Mouse (Mus musculus) frontal cortex, adult (tissue): Measurements from ENCODE around the gene Lrrc41.
A peak's percentile ranks its signal among the peaks of the same experiment; 100 is the strongest.

ENCODE experiments used
- ATAC-seq: cut with Nextera tagmentation; 2 replicates; pipeline ENCODE4 v1.9.2; 2017; ENCODE audit warnings: mild to moderate bottlenecking, moderate library complexity, mixed read lengths; ENCODE audit not compliant: low TSS enrichment

Lrrc41 gene

DNA sequence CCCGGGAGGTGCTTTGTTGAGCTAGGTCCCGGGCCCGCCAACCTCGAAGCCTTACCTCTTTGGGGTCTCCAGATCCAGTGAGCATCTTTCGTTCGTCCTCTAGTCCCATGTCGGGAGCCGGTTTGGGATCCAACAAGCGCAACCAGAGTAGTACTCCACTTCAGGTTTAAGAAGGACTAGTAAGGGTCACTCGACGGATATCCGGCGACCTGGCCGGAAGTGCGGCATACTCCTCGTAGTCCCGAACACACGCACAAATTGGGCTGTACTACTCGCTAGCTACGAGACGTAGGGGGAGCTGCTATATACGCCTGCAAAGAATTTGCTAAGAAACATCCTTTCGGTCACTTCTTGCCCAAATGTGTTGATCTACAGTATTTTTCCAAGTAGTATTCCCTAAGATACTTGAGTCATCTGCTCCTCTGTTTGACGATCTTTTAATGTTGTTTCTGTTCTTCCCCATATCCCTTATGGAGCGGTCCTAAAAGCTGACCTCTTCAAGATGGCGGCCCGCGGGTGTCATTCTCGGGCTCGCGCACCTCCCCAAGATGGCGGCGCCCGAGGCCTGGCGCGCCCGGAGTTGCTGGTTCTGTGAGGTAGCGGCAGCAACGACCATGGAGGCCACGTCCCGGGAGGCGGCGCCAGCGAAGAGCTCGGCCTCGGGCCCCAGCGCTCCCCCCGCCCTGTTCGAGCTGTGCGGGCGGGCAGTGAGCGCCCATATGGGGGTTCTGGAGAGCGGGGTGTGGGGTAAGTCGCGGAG is at the start of gene Lrrc41, which contains the start of gene Uqcrh:
Lrrc41 (plus strand) TSS at position 409 of the 760 bp plus-strand sequence.
Uqcrh (minus strand) TSS at position 211 of the 760 bp plus-strand sequence.
- ATAC-seq, result peak; percentile 86

DNA sequence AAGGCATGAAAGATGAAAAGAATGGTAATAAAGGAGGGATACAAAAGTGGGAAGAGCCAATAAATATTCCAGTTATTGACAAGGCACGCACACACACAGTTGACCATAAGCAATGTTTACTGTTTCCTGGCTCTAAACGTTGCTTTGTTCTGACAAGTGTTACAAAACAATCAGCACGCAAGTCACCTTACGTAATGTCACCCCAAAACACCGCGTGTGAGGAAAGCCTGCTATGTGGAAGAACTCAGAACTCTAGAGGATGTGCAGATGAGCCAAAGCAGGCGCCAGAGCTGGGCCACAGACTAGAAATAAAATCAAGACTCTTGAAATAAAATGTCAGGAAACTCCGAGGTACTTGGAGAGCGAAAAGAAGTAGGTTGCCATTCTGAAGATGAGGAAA is 42.2 kb upstream of the Lrrc41 start:
- ATAC-seq, result peak; percentile 42

DNA sequence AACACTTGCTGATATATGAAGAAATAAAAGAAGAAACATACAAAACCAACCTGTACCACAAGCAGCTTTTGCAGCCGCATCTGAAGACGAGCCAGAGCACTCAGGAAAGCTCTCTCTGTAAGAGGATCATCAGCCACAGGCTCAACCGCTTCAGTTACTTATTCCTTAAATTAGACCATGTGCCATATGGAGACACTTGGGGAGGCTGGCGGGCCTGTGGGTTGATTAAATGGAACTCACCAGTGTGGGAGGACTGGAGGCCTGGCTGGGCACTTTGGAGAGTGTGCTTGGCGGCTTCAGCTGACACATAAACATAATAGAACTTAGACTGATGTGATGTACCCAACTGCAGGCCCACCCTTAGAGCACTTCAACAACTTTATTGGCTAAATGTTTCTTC is 41.7 kb upstream of the Lrrc41 start:
- ATAC-seq, result peak; percentile 96

DNA sequence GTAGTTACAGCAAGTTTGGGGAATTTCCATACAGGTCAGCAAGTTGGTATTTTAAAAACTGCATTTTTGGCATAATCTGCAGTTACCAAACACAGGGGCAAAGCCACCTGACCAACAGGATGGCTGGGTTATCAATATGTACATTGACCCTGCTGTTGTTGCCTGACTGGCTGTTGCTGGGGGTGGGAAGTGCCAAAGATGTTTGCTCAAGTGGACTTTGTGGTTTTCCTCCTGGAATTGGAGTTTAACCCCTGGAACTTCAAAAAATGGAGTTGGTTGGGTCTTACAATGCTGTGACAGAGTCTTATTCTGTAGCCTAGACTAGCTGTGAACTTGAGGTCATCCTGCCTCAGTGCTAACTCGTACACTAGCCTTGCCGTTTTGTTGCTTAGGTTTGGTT is 34.6 kb upstream of the Lrrc41 start:
- no peak for ATAC-seq

DNA sequence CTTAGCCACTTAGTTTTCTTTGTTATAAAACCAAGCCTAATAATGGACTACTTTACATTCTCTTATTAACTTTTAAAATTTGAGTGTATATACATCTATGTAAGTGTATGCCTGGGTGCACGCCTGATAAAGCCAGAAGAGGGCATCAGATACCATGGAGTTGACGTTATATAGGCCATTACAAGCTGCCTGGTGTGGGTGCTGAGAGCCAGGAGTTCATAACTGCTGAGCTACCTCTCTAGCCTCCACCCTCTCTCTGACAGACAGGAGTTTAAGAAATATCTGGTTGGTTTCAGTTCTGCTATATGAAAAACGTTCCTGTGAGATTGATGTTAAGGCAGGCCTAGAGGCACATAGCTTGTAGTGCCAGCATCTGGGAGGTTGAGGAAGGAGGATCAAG is 32.9 kb upstream of the Lrrc41 start:
- ATAC-seq, result no peak

DNA sequence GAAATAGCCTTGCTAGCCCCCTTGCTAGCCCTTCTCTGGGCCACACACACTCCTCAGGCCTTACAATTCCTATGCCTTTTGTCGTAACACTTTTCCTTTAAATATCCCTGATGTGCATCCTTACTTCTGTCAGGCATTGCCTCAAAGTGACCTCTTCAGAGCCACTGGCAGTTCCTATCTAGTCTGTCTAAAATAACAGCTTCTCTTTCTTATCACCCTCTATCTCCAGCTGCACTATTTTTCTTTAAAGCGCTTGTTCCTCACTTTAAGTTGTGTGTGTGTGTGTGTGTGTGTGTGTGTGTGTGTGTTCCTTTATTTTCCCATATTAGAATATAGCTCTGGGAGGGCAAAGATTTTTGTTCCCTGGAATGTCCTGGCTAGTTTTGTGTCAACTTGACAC is 28.5 kb upstream of the Lrrc41 start:
- no peak for ATAC-seq

DNA sequence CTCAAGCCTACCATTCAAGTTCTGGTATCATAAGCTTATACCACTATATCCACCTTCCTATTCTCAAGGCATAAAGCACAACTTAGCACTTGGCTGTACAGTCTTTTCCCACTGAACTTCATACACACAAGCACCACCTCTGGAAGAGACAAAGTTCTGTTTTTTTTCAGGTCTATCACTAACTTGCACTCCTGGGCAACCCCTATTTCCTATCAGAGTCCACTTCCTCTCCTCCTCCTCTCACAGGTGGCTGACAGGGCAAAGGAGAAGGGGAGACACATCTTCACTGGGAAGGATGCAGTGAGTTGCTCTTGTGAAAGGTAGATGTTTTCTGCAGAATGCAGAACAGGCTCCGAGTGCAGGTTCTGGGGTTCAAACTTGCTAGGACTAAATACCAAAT is 27.4 kb upstream of the Lrrc41 start:
- no peak for ATAC-seq

DNA sequence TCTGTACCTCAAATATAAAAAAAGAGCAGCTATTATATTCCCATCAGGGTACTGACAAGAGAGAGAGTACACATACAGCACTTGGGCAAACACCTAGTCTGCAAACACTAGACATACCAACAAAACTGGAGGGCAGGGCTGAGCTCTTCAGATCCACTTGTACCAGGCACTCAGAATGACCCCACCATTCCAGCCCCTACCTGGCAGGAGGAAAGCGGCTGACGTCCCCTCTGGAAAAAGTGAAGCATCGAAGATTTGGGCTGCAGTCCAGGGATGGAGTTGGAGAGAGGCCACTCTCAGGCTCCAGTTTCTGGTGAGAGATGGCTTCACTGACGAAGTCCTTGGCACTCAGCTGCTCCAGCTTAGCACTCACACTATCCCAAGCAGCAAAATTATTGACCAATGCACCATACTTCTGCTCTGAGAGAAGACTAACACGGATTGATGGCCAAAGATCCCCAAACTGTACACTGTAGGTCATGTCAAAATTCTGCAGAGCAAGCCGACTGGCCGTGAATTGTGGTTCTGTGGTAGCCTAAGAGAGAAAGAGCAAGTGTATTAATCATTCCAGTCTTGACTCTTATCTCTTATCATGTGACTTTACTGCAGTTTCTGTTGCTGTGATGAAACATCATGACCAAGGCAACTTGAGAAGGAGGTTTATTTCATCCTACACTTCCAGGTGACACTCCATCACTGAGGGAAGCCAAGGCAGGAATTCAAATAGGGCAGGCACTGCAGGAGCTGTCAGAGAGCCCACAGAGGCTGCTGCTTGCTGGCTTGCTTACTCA is 26.7 kb upstream of the Lrrc41 start:
- ATAC-seq, result no peak

DNA sequence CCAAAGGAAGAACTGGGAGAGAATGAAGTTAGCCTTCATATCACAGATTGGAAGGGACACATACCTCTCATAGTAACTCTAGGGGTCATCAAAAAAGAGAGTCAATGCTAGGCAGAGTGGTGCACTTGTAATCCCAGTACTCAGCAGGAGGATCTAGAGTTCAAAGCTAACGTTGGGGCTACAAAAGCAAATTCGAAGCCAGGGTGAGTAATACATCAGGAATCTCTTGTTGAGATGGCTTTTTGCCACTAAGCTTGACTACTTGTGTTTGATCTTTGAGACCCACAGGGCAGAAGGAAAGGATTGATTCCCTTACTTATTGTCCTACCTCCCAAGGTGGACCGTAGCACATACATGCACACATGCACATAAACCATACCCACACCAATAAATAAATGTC is 25.9 kb upstream of the Lrrc41 start:
- ATAC-seq, result no peak

DNA sequence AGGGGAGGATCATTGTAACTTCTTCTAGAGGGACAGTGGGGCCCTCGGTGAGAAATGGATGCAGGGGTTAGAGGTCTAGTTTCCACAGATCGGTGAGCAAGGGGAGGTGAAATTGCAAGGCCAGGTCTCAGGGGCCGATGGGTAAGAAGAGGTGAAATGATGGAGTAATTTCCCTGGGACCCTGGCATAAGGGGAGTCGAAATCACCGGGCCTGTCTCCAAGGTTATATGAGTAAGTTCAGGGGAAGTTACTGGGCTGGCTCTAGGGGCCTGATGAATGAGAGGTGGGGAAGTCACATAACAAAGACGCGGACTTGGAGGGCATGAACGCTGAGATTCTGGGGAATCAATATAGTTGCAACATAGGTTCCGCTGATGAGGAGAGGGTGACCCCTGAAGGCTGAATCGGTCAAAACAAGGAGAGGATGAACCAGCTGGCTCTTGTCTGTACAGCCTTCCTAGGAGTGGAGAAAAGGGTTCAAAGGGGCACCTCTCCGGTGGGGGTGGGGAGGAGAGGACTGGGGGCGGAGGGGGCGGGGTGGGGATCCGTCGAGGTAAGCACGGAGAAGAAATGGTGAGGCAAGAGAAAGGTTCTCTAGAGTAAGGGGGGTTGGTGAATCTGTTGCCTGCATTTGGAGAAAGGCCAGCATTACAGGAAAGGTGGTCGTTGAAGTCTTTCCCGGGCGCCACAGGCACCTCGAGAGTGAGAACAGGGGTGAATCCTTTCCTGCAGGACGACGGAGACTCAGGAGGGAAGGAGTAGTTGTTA is 22.4 kb upstream of the Lrrc41 start:
- peak; percentile 29; the same call in 1 of the 2 replicates for ATAC-seq

DNA sequence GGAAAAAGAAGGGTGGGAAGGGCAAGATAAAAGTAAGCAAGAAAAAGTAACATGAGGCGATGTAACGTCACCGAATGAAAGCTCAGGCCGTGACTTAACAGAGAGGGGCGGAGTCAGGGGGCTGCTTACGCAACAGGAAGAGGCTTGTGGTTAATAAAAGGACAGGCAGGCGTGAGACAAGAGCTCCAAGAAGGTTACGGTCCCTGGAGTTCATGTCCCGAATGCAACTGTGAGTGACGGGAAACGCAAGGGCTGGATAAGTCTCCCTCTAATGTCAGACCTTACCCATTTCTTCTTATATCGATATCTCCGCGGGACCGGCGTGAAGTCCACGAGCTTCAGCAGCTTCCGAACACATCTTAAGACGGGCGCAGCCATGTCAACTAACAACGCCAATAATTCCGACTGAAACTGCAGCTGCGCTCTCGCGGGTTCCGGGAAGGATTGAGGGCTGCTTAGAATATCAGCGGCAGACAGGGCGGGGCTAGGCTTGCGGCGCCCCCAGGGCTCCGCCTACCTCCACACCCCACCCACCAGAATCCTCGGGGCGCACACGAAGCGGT is 21.6 kb upstream of the Lrrc41 start, which contains the start of gene Nsun4:
Nsun4 (minus strand) TSS at position 478 of the 563 bp plus-strand sequence.
- peak; percentile 96 for ATAC-seq

DNA sequence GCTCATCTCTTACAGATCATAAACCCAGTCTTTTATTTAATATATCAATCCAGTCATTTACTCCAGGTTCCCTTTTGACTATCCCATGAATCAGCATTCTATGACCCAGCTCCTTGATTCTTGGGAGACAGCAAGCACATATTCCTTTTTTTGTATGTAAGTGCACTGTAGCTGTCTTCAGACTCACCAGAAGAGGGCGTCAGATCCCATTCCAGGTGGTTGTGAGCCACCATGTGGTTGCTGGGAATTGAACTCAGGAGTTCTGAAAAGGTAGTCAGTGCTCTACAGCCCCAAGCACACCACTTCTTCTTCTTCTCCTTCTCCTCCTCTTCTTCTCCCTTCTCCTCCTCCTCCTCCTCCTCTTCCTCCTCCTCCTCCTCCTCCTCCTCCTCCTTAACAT is 17.5 kb upstream of the Lrrc41 start:
- ATAC-seq, result no peak

DNA sequence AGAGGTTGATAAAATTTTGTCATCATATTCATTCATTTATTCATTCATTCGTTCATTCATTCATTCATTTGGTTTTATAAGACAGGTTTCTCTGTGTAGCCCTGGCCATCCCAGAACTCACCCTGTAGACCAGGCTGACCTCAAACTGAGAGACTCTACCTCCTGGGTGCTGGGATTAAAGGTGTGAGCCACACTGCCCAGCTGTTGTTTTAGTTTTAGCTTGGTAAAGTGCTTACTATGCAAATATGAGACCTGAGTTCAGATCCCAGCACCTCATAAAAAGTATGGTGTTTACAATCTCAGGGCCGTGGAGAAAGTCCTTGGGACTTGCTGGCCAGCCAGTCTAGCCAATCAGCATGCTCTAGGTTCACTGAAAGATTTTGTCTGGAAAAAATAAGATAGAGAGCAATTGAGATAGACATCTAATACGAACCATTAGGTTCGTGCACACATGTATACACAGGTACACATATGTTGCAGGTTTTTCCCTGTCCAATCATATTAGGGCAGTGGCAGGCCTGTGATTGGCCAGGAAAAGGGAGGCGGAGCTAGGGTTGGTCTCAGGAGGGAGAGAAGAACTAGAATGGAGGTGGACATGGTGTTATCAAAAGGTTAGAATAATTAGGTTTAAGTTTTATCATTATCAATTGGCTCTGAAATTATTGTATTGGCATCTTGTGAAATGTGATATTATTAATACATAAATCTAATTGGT is 15.9 kb upstream of the Lrrc41 start:
- ATAC-seq, result no peak

DNA sequence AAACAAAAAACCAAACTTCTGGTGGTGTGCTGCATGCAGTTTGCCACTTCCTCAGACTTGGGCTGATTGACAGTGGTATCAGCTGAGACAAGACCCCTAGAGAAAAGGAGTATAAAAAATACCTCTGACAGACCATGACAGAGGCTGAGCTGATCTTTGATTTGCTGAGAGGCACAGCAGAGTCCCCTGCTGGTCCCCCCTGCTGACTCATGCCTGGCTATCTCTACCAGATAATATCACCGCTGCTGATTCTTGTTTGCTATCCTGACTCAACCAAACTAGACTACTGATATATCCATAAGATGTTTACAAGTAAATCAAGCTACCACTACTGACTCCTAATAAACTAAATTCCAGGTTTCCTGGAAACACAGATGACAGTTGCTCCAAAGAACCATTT is 11.2 kb upstream of the Lrrc41 start:
- ATAC-seq, result no peak

DNA sequence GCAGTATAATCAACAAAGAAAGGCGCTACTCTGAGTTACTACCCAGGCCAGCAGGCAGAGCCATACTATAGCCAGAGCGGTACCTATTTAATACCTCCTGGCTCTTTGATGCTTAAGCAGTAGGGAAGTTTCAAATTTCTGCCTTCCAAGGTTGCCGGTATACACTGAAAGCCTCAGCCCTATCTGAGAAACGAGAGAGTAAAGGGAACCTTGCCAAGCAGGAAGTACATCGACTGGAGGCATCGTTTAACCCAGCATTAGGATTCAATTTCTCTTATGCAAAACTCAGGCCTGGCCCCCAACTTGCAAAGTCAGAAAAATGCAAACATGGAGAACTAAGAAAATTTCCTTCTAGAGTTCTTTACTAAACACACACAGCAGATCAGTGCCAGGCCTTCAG is 5.0 kb upstream of the Lrrc41 start:
- ATAC-seq, result no peak

DNA sequence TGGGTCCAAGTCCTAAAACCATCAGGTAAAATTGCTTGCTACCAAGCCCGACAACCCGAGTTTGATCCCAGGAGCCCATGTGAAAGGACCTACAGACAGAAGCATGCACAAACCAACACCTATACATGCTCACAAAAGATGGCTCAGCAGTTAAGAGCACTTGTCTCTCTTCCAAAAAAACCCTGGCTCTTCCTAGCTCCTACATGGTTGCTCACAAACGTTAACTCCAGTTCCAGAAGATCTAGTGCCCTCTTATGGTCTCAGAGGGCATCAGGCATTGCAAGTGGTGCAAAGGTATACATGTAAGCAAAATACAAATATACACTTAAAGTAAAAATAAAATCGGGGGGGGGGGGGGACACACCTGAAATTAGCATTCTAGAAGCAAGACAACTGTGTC is 1.9 kb upstream of the Lrrc41 start:
- ATAC-seq, result no peak

DNA sequence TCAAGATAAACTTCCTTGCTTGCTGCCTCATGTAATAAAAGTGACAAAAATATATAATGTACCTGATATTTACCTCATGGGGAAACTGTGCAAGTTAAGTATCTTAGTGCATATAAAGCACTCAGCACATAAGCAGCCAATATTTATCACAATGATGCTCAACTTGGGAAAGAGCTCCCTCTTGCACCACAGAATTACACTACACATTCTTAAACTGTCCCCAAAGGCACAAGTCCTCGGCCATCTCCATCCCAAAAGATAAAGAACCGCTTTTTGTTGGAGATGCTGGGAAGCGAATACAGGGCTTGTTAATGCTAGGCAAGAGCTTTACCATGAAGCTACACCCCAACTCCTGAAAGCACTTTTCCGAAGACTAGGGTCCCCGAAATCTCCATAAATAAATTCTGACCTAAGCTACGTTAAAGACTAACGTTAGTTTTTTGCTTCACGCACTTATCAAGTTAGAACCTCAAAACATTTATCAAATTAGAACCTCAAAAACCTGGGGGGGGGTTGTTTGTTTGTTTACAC is 859 bp upstream of the Lrrc41 start:
- no peak; the same call in 1 of the 2 replicates for ATAC-seq

DNA sequence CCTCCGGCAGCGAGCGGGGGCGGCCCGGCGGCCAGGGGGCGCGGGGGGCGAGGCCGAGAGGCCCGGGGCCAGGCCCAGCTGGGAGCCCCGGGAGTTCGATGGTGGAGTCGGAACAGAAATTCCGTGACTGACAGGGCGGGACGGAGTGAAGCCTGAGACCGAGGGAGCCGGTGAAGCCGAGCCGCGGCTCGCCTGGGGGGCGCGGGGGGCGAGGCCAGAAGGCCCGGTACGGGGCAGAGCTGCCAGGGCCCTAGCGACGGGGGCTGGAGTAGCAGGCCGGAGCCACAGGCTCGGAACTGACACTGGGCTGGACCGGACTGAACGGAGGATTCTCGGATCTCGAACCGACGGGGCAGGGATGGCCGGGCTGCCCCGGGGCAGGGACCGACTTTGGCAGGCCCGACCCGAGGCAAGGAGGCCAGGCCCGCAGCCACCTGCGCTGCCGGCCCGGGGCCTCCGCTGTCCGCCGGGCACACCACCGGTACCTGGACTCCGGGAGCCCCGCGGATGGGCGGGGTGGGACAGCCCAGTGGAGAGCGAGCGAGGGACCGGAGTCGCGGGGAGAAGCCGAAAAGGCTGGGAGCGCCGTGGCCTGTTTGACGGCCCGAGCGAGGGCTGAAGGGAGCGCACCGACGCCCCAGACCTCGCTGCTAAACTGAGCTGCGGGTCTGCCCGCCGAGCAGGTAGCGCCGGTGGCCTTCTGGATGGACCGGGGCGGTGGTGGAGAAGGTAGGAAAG is 731 bp downstream of the Lrrc41 start:
- ATAC-seq, result peak; percentile 14; the same call in 1 of the 2 replicates

DNA sequence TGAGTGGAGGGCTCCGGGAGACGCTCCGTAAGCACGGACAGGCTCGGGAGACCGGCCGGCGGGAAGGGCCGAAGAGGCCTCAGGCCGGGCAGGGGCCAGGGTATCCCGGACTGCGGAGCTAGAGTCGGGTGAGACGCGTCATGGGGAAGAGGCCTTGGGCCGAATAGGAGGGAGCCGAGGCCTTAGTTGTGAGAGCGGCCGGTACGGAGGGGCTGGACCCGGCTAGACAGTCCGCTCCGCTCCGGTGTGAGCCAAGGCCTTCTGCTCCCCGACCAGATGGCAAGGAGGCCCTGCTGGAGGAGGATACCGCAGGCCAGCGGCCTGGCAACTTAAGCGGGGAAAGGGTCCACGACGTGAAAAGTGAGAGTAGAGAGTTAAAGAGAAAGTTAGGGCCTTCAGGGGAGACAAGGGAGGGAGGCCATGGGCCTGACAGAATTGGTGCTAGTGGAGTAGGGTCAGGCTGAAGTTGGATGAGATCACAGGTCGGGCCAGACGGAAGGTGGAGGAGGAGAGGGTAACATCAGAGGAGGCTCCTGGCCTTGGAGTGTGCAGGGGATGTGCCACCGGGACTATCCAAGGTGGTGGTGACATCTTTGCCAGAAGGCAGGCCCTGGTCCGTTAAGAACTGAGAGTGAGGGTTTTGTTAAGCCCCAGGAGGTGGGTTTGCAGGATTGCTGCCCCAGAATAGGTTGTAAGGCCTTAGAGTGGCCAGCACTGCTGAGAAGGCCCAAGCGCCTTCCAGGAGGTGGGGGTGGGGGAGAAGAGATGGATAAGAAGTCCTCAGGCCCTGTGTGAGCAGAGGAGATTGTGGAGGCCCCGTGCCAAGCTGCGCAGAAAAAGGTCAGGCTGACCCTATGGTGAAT is 1.5 kb downstream of the Lrrc41 start:
- ATAC-seq, result peak; percentile 4; the same call in 1 of the 2 replicates
